Mouse (Mus musculus): ENCODE data around the gene Kcne3. TPM values are rescaled to one million over a fixed set of nuclear protein-coding genes. Genes with fewer than 3 reads are reported as not detected.

Kcne3 gene
- total RNA-seq (2014; fragmentation: Nextera tagmentation) (0.88 and 2.8 TPM in 2 replicates), total RNA-seq (2017) (0.95 TPM in 1 of 2 replicates, not detected in the other)

DNA sequence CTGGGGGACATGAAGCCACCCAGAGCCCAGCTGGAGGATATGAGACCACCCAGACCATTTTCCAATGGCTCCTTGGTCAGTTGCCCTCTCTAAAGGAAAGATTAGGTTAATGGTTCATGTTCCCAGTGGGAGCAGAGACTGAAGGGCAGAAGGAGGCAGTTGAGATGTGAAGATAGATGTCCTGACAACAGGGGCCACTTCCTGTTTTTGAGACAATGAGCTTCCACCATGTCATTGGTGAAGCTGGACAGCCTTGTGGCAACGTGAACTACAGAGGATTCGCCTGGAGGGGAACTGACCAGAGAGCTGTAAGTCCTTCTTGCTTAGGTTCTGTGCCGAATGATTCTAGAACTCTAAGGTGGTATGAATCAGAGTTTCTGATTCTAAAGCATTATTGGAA lies at the start of gene Kcne3:
Gene Kcne3 (plus strand): TSS at position 234 of the 400 bp plus-strand sequence.
- ATAC-seq (replicated peaks; ENCODE audit: poor library complexity, severe bottlenecking), result peak; percentile 72

DNA sequence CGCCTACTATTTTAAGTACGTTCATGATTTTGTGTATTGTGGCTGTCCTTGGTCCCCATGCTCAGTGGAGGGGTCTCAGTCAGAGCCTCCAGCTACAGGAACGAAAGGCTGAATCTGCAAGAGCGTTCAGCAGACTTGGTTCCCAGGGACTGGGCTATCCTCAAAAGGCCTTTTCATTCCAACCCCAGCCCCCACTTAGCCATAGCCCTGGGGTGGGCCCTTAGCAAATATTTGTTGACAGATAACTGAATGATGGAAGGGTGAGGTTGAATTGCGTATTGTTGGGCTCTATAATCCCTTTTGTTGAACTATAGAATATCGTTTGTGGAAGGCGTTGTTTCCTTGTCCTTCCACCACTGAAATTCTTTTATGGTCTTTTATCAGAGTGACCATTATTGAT lies 49.8 kb upstream of the Kcne3 start:
- ATAC-seq (replicated peaks; ENCODE audit: poor library complexity, severe bottlenecking), result no peak

- ATAC-seq (replicated peaks; ENCODE audit: poor library complexity, severe bottlenecking), result peak; percentile 66
Observed at GRCm38 (mm10) chr7:100128262-100129041, 47.9 kb upstream of the Kcne3 start.

DNA sequence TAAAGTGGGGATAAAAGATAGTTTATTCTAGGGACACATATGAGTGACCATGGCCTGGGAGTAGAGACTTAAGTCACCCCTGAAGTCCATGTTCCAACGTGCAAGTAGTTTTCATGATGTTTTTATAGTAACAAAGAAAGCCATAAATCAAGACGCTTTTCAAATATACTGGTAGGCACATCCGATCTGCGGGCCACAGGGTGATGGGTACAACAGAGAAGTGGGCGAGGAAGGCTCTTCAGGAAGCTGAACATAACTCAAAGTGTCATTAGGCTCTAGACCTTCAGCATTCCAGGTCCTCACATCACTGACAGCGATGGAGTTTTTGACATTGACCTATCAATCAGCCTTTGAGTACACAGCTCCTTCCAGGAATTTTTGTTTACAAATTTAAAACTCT lies 45.7 kb upstream of the Kcne3 start:
- no peak for ATAC-seq (replicated peaks; ENCODE audit: poor library complexity, severe bottlenecking)

DNA sequence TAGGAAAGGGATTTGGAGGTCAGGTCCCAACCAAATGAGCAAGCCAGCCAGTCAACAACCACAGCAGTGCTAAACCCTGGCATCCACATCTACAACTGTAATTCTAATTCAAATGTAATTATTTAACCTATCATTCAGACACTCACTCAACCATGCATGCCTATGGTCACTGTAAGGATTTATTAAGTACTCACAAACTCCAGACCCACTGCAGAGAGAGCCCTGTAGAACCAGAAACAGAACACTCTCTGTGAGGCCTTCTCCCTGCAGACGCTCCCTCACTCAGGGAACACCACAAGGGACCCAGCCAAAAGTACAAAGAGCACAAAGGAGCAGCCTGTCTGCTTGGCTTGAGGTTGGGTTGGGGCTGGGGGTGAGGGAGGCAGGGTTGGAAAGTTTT lies 43.9 kb upstream of the Kcne3 start:
- ATAC-seq (replicated peaks; ENCODE audit: poor library complexity, severe bottlenecking), result no peak

DNA sequence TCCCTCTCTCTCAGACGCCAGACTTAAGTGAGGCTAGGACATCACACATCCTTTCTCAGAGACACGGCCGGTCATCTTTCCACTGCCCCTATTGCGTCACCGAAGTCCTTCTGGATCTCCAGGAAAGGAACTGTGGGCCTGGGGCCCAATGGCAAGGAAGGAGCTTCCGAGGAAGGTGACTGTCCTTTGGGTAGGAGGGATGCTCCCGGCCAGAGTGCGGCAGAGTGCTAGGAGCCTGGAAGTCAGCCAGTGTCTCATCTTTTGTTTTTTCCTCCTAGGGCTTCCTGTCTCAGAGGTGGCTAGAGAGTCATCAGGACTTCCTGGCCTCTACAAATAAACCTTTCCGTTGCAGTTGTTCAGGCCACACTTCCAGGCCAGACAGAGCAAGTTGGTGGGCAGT lies 39.3 kb upstream of the Kcne3 start:
- no peak; the same call in 1 of the 2 replicates for ATAC-seq (replicated peaks; ENCODE audit: poor library complexity, severe bottlenecking)

- no peak for ATAC-seq (replicated peaks; ENCODE audit: poor library complexity, severe bottlenecking)
Observed at GRCm38 (mm10) chr7:100138075-100138474, 38.2 kb upstream of the Kcne3 start.

DNA sequence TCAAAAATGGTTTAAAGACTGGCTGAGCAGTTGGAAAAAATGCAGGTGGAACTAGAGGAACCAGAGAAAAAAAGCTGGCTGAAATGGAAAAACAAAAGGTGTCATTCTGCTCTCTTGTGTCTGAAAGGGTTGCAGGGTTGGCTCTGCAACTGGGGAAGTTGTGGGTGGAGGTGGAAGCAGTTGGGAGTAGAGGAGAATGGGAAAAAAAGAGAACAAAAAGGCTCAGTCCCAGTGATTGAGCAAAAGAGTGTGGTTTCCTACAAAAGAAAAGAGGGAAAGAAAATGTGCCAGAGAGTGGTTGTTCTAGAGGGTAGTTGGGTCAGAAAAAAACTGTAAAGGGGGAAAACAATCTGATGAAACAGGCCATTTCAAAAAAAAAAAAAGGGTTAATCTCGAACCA lies 35.7 kb upstream of the Kcne3 start:
- peak; percentile 72 for ATAC-seq (replicated peaks; ENCODE audit: poor library complexity, severe bottlenecking)

DNA sequence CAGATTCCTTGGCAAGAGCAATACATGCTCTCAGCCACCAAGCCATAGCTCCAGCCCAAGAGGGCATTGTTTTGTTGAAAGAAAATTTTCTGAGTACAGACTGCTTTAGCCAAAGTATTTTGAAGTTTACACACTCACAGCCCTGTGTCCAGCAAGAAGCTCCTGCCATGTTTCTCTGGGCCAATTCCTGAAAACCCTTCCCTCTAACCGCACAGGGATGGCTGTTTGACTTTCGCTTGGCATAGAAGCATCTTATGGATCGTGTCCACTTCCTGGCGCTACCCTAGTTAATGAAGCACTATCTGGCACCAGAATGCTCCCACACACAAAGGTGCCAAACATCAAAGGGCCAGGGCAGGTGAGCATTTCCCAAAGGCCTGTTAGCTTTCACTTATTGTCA lies 27.7 kb upstream of the Kcne3 start:
- no peak for ATAC-seq (replicated peaks; ENCODE audit: poor library complexity, severe bottlenecking)

- ATAC-seq (replicated peaks; ENCODE audit: poor library complexity, severe bottlenecking), result no peak; the same call in 1 of the 2 replicates
Observed at GRCm38 (mm10) chr7:100150086-100150485, 26.2 kb upstream of the Kcne3 start.

DNA sequence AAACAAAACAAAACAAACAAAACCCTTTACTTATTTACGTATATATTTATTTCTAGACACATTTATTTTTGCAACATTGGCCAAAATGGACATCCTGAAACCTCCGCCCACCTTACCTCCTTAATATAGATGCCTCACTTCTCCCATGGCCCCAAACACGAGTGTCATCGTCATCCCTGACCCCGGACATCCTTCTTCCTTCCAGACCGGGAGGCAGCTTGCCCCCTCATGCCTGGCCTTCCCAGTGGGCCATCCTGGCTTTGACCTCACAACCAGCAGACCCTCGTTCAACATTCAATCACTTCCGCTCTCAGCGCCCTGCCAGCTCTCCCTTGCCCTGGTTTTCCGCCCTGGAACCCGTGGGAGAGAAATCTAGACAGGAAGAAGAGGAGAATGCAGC lies 25.7 kb upstream of the Kcne3 start:
- no peak for ATAC-seq (replicated peaks; ENCODE audit: poor library complexity, severe bottlenecking)

- ATAC-seq (replicated peaks; ENCODE audit: poor library complexity, severe bottlenecking), result peak; percentile 54
Observed at GRCm38 (mm10) chr7:100157669-100158068, 18.6 kb upstream of the Kcne3 start.

DNA sequence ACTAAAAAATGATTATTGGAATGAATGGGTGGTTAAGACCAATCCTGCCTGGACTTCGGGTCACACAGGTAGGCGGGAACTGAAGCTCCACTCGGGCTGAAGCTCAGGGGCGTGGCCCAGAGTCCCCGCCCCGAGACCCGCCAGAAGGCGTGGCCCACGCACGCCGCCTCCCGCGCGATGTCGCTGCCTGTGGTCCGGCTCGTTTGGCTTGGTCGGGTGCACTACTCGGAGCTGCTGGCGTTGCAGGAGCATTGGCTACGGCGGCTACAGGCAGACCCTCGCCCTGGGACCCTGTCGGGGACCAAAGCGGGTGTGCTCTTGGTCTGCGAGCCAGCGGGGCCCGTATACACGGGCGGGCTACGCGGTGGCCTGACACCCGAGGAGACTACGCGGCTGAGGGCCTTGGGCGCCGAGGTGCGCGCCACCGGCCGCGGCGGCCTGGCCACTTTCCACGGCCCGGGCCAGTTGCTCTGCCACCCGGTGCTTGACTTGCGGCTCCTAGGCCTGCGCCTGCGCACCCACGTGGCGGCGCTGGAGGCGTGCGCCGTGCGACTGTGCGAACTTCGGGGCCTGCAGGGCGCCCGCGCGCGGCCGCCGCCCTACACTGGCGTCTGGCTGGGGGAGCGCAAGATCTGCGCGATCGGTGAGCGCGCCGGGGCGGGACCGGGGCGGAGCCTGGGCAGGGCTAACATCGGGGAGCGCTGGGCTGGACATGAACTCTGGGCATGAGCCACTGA lies 17.0 kb upstream of the Kcne3 start, which contains the start of gene Lipt2:
Gene Lipt2 (plus strand): TSS at position 173 of the 737 bp plus-strand sequence.
- ATAC-seq (replicated peaks; ENCODE audit: poor library complexity, severe bottlenecking), result peak; percentile 86

DNA sequence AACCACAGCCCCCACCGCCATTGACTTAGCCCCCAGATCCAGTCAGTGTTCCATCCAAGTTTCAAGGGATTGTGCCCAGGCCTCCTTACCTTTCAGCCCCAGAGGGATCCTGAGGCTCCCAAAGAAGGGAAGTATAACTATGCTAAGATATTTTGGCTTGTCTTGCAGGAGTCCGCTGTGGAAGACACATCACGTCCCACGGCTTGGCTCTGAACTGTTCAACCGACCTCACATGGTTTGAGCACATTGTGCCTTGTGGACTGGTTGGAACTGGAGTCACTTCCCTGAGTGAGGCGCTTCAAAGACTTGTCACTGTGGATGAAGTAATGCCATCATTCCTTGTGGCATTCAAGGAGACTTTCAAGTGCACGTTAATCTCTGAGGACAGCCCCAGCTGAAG lies 16.3 kb upstream of the Kcne3 start:
- ATAC-seq (replicated peaks; ENCODE audit: poor library complexity, severe bottlenecking), result no peak

GRCm38 (mm10) chr7:100163506-100163905 lies 12.8 kb upstream of the Kcne3 start:
- no peak for ATAC-seq (replicated peaks; ENCODE audit: poor library complexity, severe bottlenecking)

- ATAC-seq (replicated peaks; ENCODE audit: poor library complexity, severe bottlenecking), result no peak
Observed at GRCm38 (mm10) chr7:100168654-100169053, 7.6 kb upstream of the Kcne3 start.

GRCm38 (mm10) chr7:100170756-100171155 lies 5.5 kb upstream of the Kcne3 start:
- ATAC-seq (replicated peaks; ENCODE audit: poor library complexity, severe bottlenecking), result no peak

GRCm38 (mm10) chr7:100178016-100178890 lies 2.0 kb downstream of the Kcne3 start:
- peak; percentile 87 for ATAC-seq (replicated peaks; ENCODE audit: poor library complexity, severe bottlenecking)

DNA sequence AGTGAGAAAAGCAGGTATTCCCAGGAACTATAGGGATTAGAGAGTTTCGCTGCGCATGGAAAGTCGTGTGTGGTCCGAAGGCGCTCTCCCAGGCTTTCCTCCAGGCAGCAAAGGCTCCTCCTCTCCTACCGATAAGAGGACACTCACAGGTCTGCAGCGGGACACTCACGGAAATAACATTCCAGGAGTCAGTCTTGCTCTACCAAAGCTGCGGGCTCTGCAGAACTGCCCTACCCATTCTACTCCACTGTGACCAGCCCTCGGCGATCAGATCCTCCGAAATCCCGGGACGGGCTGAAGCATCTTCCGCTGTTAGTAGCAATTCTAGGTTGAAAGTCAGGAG lies 2.6 kb downstream of the Kcne3 start:
- no peak for ATAC-seq (replicated peaks; ENCODE audit: poor library complexity, severe bottlenecking)

GRCm38 (mm10) chr7:100179394-100179793 lies 3.1 kb downstream of the Kcne3 start:
- no peak for ATAC-seq (replicated peaks; ENCODE audit: poor library complexity, severe bottlenecking)

Measured in granulocyte monocyte progenitor cell, adult 5-6 weeks (primary cell).